Comparison of ENCODE assay signal across 17 mouse cellular contexts in genomic region chr7:6925926-6926730, GRCm38 (mm10).
A peak's percentile ranks its signal among the peaks of the same experiment; 100 is the strongest.
DNase-seq lines count a peak whose midpoint lies in the region; ATAC-seq and TF ChIP-seq lines count a peak whose summit lies in the region.
"Had no signal": no experiment of that assay in that cellular context is flagged by ENCODE, and none has a peak within 500 bp of the region (broad histone marks: within the 10 kb centered on the region; RNA-seq: fewer than 3 reads in every experiment).

No protein-coding gene starts in this region.

- no peaks in the 10 kb centered on the region for H3K27me3 ChIP-seq in forebrain, embryonic 12.5 days
- H3K27me3 ChIP-seq in midbrain, embryonic 11.5 days (ENCODE audit: control insufficient read depth, insufficient read depth, low read length), result no peaks in the 10 kb centered on the region
- no peaks in the 10 kb centered on the region for H3K27me3 ChIP-seq in liver, embryonic 11.5 days (replicated peaks; ENCODE audit: control insufficient read depth, insufficient read depth, low read length)
- H3K27me3 ChIP-seq: liver, embryonic 13.5 days had no signal

- H3K27ac ChIP-seq in layer of hippocampus, adult 2 months, result peak overlapping the region; percentile 48; the same call in 1 of the 2 replicates
- H3K27ac ChIP-seq in forebrain, embryonic 12.5 days, result peak overlapping the region; percentile 59
- H3K27ac ChIP-seq in midbrain, embryonic 11.5 days (ENCODE audit: low read depth, low read length), result no peak overlapping the region
- H3K27ac ChIP-seq in liver, embryonic 11.5 days (ENCODE audit: low read depth, low read length), result no peak overlapping the region
- H3K27ac ChIP-seq: gastrocnemius, adult 2 months; liver, embryonic 13.5 days had no signal

- WGBS in forebrain, embryonic 12.5 days, result 27% methylated on average over 7 of the region's 7 CpGs
- 47% methylated on average over 7 of the region's 7 CpGs for WGBS in midbrain, embryonic 11.5 days
- 69% methylated on average over 7 of the region's 7 CpGs for WGBS in liver, embryonic 11.5 days

- H3K9ac ChIP-seq in forebrain, embryonic 12.5 days, result no peak overlapping the region
- no peak overlapping the region for H3K9ac ChIP-seq in midbrain, embryonic 11.5 days (ENCODE audit: low read length)
- no peak overlapping the region for H3K9ac ChIP-seq in liver, embryonic 11.5 days (ENCODE audit: low read depth, low read length)
- H3K9ac ChIP-seq: liver, embryonic 13.5 days had no signal

- H3K36me3 ChIP-seq in forebrain, embryonic 12.5 days (replicated peaks), result no peaks in the 10 kb centered on the region
- H3K36me3 ChIP-seq in midbrain, embryonic 11.5 days (ENCODE audit: control insufficient read depth, insufficient read depth, low read length), result no peaks in the 10 kb centered on the region
- no peaks in the 10 kb centered on the region for H3K36me3 ChIP-seq in liver, embryonic 11.5 days (ENCODE audit: control insufficient read depth, insufficient read depth, low read length)
- H3K36me3 ChIP-seq: liver, embryonic 13.5 days had no signal

- no peak overlapping the region for H3K4me2 ChIP-seq in forebrain, embryonic 12.5 days
- H3K4me2 ChIP-seq in midbrain, embryonic 11.5 days, result no peak overlapping the region
- no peak overlapping the region for H3K4me2 ChIP-seq in liver, embryonic 11.5 days
- H3K4me2 ChIP-seq: heart, embryonic 11.5 days; liver, embryonic 13.5 days had no signal

- peak; percentile 23 to 44 for DNase-seq in layer of hippocampus, adult 2 months (ENCODE audit: low spot score in 2 of 2)
- DNase-seq in layer of hippocampus, postnatal 10 days (ENCODE audit: low spot score in 2 of 2), result no peak
- peak; percentile 73 for DNase-seq in brain, embryonic 14.5 days (ENCODE audit: low read depth)
- DNase-seq in midbrain, embryonic 11.5 days (ENCODE audit: low spot score, missing footprints), result peak; percentile 84
- no peak for DNase-seq in left cerebral cortex, postnatal 36 days (ENCODE audit: low spot score in 2 of 2)
- no peak for DNase-seq in liver, embryonic 11.5 days (ENCODE audit: low spot score)
- DNase-seq in heart, adult 9 months (ENCODE audit: low spot score in 2 of 2), result no peak
- DNase-seq: adrenal gland, postnatal 36 days; gastrocnemius, adult 2 months; heart, postnatal 4 days; kidney, adult 2 months; liver, embryonic 13.5 days; lung, postnatal 36 days had no signal

- H3K4me1 ChIP-seq in forebrain, embryonic 12.5 days, result peaks cover 10% of the 10 kb centered on the region
- peaks cover 7% of the 10 kb centered on the region for H3K4me1 ChIP-seq in midbrain, embryonic 11.5 days (ENCODE audit: control insufficient read depth, insufficient read depth, low read length)
- no peaks in the 10 kb centered on the region for H3K4me1 ChIP-seq in liver, embryonic 11.5 days (replicated peaks; ENCODE audit: control insufficient read depth, insufficient read depth, low read length)
- H3K4me1 ChIP-seq: liver, embryonic 13.5 days had no signal

- intact Hi-C loops in left cerebral cortex, postnatal 36 days (cut with DNase I), result no loop called here

- no peak for TF ChIP-seq CTCF in layer of hippocampus, adult 2 months (conservative IDR thresholded peaks at IDR 0.05)
- no peak for TF ChIP-seq CTCF in brain, embryonic 14.5 days (IDR thresholded peaks at IDR 0.05; ENCODE audit: borderline replicate concordance, extremely low read depth, insufficient read depth, insufficient read length)

- no peaks in the 10 kb centered on the region for H3K9me3 ChIP-seq in forebrain, embryonic 12.5 days
- H3K9me3 ChIP-seq in midbrain, embryonic 11.5 days (ENCODE audit: control insufficient read depth, low read length), result no peaks in the 10 kb centered on the region
- H3K9me3 ChIP-seq in liver, embryonic 11.5 days (ENCODE audit: control insufficient read depth, low read length), result no peaks in the 10 kb centered on the region
- H3K9me3 ChIP-seq: liver, embryonic 13.5 days had no signal

- TF ChIP-seq POLR2A in brain, embryonic 14.5 days (IDR thresholded peaks at IDR 0.05; ENCODE audit: borderline replicate concordance, extremely low read depth, insufficient read depth, insufficient read length, poor library complexity, severe bottlenecking), result no peak

- ATAC-seq in forebrain, embryonic 12.5 days (ENCODE audit: low FRiP score), result peak; percentile 70
- peak; percentile 62 for ATAC-seq in midbrain, embryonic 11.5 days (ENCODE audit: low FRiP score)
- ATAC-seq in liver, embryonic 11.5 days (replicated peaks; ENCODE audit: low FRiP score), result no peak
- ATAC-seq: activated CD4-positive, CD25-positive, alpha-beta regulatory T cell, adult 4 months; CD4-positive, CD25-positive, alpha-beta regulatory T cell, adult 4 months had no signal

- H3K4me3 ChIP-seq in layer of hippocampus, adult 2 months, result no peak overlapping the region
- H3K4me3 ChIP-seq in forebrain, embryonic 12.5 days (replicated peaks), result no peak overlapping the region
- H3K4me3 ChIP-seq in midbrain, embryonic 11.5 days (ENCODE audit: low read depth, low read length), result no peak overlapping the region
- H3K4me3 ChIP-seq in liver, embryonic 11.5 days (ENCODE audit: low read depth, low read length), result no peak overlapping the region
- H3K4me3 ChIP-seq: gastrocnemius, adult 2 months; liver, embryonic 13.5 days had no signal

Comparison
In these comparisons a context has a peak if more than half of its experiments do, and no peak if none do; other contexts are left out.
1. DNase-seq: peak in layer of hippocampus, adult 2 months (2 of 2), brain, embryonic 14.5 days (single experiment) and midbrain, embryonic 11.5 days (single experiment); none in layer of hippocampus, postnatal 10 days (0 of 2), left cerebral cortex, postnatal 36 days (0 of 2), liver, embryonic 11.5 days (single experiment) and heart, adult 9 months (0 of 2).
2. H3K27ac ChIP-seq: peak in layer of hippocampus, adult 2 months (single experiment) and forebrain, embryonic 12.5 days (single experiment); none in midbrain, embryonic 11.5 days (single experiment) and liver, embryonic 11.5 days (single experiment).